Comparison of ENCODE assay signal across 20 mouse cellular contexts in genomic region chr5:125546293-125546692, GRCm38 (mm10). TPM values are rescaled to one million over a fixed set of nuclear protein-coding genes. Genes with fewer than 3 reads are reported as not detected.
A peak's percentile ranks its signal among the peaks of the same experiment; 100 is the strongest.
DNase-seq lines count a peak whose midpoint lies in the region; ATAC-seq and TF ChIP-seq lines count a peak whose summit lies in the region.
"Had no signal": no experiment of that assay in that cellular context is flagged by ENCODE, and none has a peak within 500 bp of the region (broad histone marks: within the 10 kb centered on the region; RNA-seq: fewer than 3 reads in every experiment).

No protein-coding gene starts in this region.

- peak overlapping the region; percentile 15; the same call in 1 of the 2 replicates for H3K9ac ChIP-seq in forebrain, embryonic 16.5 days (replicated peaks; ENCODE audit: low read depth, low read length)
- no peak overlapping the region for H3K9ac ChIP-seq in forebrain, embryonic 12.5 days
- H3K9ac ChIP-seq in midbrain, embryonic 14.5 days (replicated peaks; ENCODE audit: low read length) = no peak overlapping the region
- H3K9ac ChIP-seq: embryonic facial prominence, embryonic 12.5 days; limb, embryonic 12.5 days; liver, embryonic 14.5 days; lung, embryonic 15.5 days had no signal

- no peak overlapping the region; the same call in 1 of the 2 replicates for H3K27ac ChIP-seq in forebrain, embryonic 16.5 days (ENCODE audit: low read length)
- H3K27ac ChIP-seq in forebrain, embryonic 12.5 days = no peak overlapping the region
- H3K27ac ChIP-seq in midbrain, embryonic 14.5 days (replicated peaks; ENCODE audit: low read depth, low read length) = peak overlapping the region; percentile 60; the same call in 1 of the 2 replicates
- no peak overlapping the region for H3K27ac ChIP-seq in midbrain, embryonic 10.5 days (replicated peaks)
- H3K27ac ChIP-seq: embryonic facial prominence, embryonic 12.5 days; limb, embryonic 12.5 days; liver, embryonic 14.5 days; lung, embryonic 15.5 days had no signal

- no peak overlapping the region for H3K4me3 ChIP-seq in forebrain, embryonic 16.5 days (replicated peaks; ENCODE audit: low read length)
- no peak overlapping the region for H3K4me3 ChIP-seq in forebrain, embryonic 12.5 days (replicated peaks)
- no peak overlapping the region for H3K4me3 ChIP-seq in midbrain, embryonic 14.5 days (replicated peaks; ENCODE audit: low read depth, low read length)
- no peak overlapping the region for H3K4me3 ChIP-seq in midbrain, embryonic 10.5 days
- H3K4me3 ChIP-seq: embryonic facial prominence, embryonic 12.5 days; limb, embryonic 12.5 days; lung, embryonic 15.5 days had no signal

- 18% methylated on average over 13 of the region's 13 CpGs for WGBS in forebrain, embryonic 16.5 days
- 19% methylated on average over 13 of the region's 13 CpGs for WGBS in forebrain, embryonic 12.5 days
- 19% methylated on average over 13 of the region's 13 CpGs for WGBS in midbrain, embryonic 14.5 days
- 19% methylated on average over 13 of the region's 13 CpGs for WGBS in midbrain, embryonic 10.5 days

- no peaks in the 10 kb centered on the region for H3K36me3 ChIP-seq in forebrain, embryonic 16.5 days (ENCODE audit: control insufficient read depth, insufficient read depth)
- no peaks in the 10 kb centered on the region for H3K36me3 ChIP-seq in forebrain, embryonic 12.5 days (replicated peaks)
- H3K36me3 ChIP-seq in midbrain, embryonic 14.5 days (ENCODE audit: control insufficient read depth, insufficient read depth, low read length) = no peaks in the 10 kb centered on the region
- H3K36me3 ChIP-seq in midbrain, embryonic 10.5 days = no peaks in the 10 kb centered on the region
- H3K36me3 ChIP-seq: embryonic facial prominence, embryonic 12.5 days; limb, embryonic 12.5 days; lung, embryonic 15.5 days had no signal

- TF ChIP-seq POLR2A in brain, embryonic 14.5 days (IDR thresholded peaks at IDR 0.05; ENCODE audit: borderline replicate concordance, extremely low read depth, insufficient read depth, insufficient read length, poor library complexity, severe bottlenecking) = no peak

- TF ChIP-seq CTCF in brain, embryonic 14.5 days (IDR thresholded peaks at IDR 0.05; ENCODE audit: borderline replicate concordance, extremely low read depth, insufficient read depth, insufficient read length) = no peak

- H3K4me2 ChIP-seq in forebrain, embryonic 16.5 days (ENCODE audit: low read length) = no peak overlapping the region
- H3K4me2 ChIP-seq in forebrain, embryonic 12.5 days = no peak overlapping the region; the same call in 1 of the 2 replicates
- peak overlapping the region; percentile 10; the same call in 1 of the 2 replicates for H3K4me2 ChIP-seq in midbrain, embryonic 14.5 days (ENCODE audit: low read length)
- H3K4me2 ChIP-seq: embryonic facial prominence, embryonic 12.5 days; heart, embryonic 11.5 days; limb, embryonic 12.5 days; lung, embryonic 15.5 days had no signal

- H3K4me1 ChIP-seq in forebrain, embryonic 16.5 days (replicated peaks; ENCODE audit: control insufficient read depth, insufficient read depth, low read length) = peaks cover 18% of the 10 kb centered on the region
- peaks cover 21% of the 10 kb centered on the region for H3K4me1 ChIP-seq in forebrain, embryonic 12.5 days
- H3K4me1 ChIP-seq in midbrain, embryonic 14.5 days (ENCODE audit: control insufficient read depth, insufficient read depth, low read length) = peaks cover 12% of the 10 kb centered on the region; the same call in 1 of the 2 replicates
- peaks cover 37% of the 10 kb centered on the region for H3K4me1 ChIP-seq in midbrain, embryonic 10.5 days
- H3K4me1 ChIP-seq: limb, embryonic 12.5 days; lung, embryonic 15.5 days had no signal

- no peak for ATAC-seq in forebrain, embryonic 16.5 days
- no peak for ATAC-seq in forebrain, embryonic 12.5 days (ENCODE audit: low FRiP score)
- no peak for ATAC-seq in midbrain, embryonic 14.5 days (ENCODE audit: low FRiP score, low TSS enrichment)
- ATAC-seq: inflammation-experienced regulatory T-cells, adult 6 months had no signal

- DNase-seq in midbrain, embryonic 14.5 days = peak; percentile 52
- no peak for DNase-seq in midbrain, embryonic 10.5 days (ENCODE audit: low spot score)
- peak; percentile 32 for DNase-seq in brain, embryonic 14.5 days (ENCODE audit: low read depth)
- DNase-seq in kidney, postnatal 4 days = no peak
- DNase-seq in kidney, postnatal 25 days = no peak
- DNase-seq: adrenal gland, adult 8-10 months; cerebellum, adult 9-11 months; heart, postnatal 10 days; kidney, adult 2 months; kidney, postnatal 10 days; lung, postnatal 4 days; thymus, postnatal 14 days had no signal

- H3K27me3 ChIP-seq in forebrain, embryonic 16.5 days (replicated peaks; ENCODE audit: control insufficient read depth, insufficient read depth, low read length) = no peaks in the 10 kb centered on the region
- H3K27me3 ChIP-seq in forebrain, embryonic 12.5 days = peaks cover 37% of the 10 kb centered on the region
- no peaks in the 10 kb centered on the region for H3K27me3 ChIP-seq in midbrain, embryonic 14.5 days (ENCODE audit: control insufficient read depth, insufficient read depth, low read length)
- H3K27me3 ChIP-seq in midbrain, embryonic 10.5 days (ENCODE audit: low read depth, poor library complexity, severe bottlenecking) = peaks cover 42% of the 10 kb centered on the region
- H3K27me3 ChIP-seq: lung, embryonic 15.5 days had no signal

- H3K9me3 ChIP-seq in forebrain, embryonic 16.5 days (ENCODE audit: control insufficient read depth, low read length) = no peaks in the 10 kb centered on the region
- H3K9me3 ChIP-seq in forebrain, embryonic 12.5 days = no peaks in the 10 kb centered on the region
- H3K9me3 ChIP-seq in midbrain, embryonic 14.5 days (ENCODE audit: control insufficient read depth, low read length) = peaks cover 4% of the 10 kb centered on the region; the same call in 1 of the 2 replicates
- peaks cover 5% of the 10 kb centered on the region; the same call in 1 of the 2 replicates for H3K9me3 ChIP-seq in midbrain, embryonic 10.5 days (replicated peaks)
- H3K9me3 ChIP-seq: embryonic facial prominence, embryonic 12.5 days; limb, embryonic 12.5 days; lung, embryonic 15.5 days had no signal

RNA-seq across cellular contexts. Expression of gene Tmem132b, which starts 14.7 kb away (rescaled TPM):
- 8.4 and 9.1 TPM in 2 replicates for polyA plus RNA-seq in forebrain, embryonic 16.5 days (2015; fragmentation: Nextera tagmentation; extraction: Ambion mirVana)
- 1.6 and 1.8 TPM in 2 replicates for polyA plus RNA-seq in forebrain, embryonic 12.5 days (2016; fragmentation: Nextera tagmentation; extraction: Ambion mirVana)
- 4.9 and 6.2 TPM in 2 replicates for polyA plus RNA-seq in midbrain, embryonic 14.5 days (2014; fragmentation: Nextera tagmentation; extraction: Ambion mirVana)
- 0.20 and 0.29 TPM in 2 replicates for polyA plus RNA-seq in midbrain, embryonic 10.5 days (2016; fragmentation: Nextera tagmentation; extraction: Ambion mirVana)
- 4.6 and 8.2 TPM in 2 replicates for polyA plus RNA-seq in brain, embryonic 14.5 days (2012; rRNA removed)
- polyA plus RNA-seq: inflammation-experienced regulatory T-cells, adult 6 months; kidney, adult 2 months; liver, embryonic 14.5 days had no signal

Comparison
In these comparisons a context has a peak if more than half of its experiments do, and no peak if none do; other contexts are left out.
1. DNase-seq: peak in midbrain, embryonic 14.5 days (single experiment) and brain, embryonic 14.5 days (single experiment); none in midbrain, embryonic 10.5 days (single experiment), kidney, postnatal 4 days (0 of 2) and kidney, postnatal 25 days (0 of 2).